Mouse (Mus musculus) heart, adult 8-10 months (tissue): ENCODE data around the gene Pvr. TPM values are rescaled to one million over a fixed set of nuclear protein-coding genes. Genes with fewer than 3 reads are reported as not detected.
A peak's percentile ranks its signal among the peaks of the same experiment; 100 is the strongest.

Experiments
- DNase-seq: peaks from one replicate; pipeline ENCODE4 v3.0.0; 2022; ENCODE audit warnings: low spot score
- total RNA-seq, 4 experiments: library from RNA; stranded (reverse); gene quantifications; 2 replicates each; pipeline ENCODE4 v1.2.4; 2022

The Pvr gene
- total RNA-seq, 4 experiments from 2014 or later: 17.9 to 25.0 (median 20.5) TPM

- peak; percentile 35 for DNase-seq
Observed at GRCm38 (mm10) chr7:19871943-19872601, 48.9 kb downstream of the Pvr start.

DNA sequence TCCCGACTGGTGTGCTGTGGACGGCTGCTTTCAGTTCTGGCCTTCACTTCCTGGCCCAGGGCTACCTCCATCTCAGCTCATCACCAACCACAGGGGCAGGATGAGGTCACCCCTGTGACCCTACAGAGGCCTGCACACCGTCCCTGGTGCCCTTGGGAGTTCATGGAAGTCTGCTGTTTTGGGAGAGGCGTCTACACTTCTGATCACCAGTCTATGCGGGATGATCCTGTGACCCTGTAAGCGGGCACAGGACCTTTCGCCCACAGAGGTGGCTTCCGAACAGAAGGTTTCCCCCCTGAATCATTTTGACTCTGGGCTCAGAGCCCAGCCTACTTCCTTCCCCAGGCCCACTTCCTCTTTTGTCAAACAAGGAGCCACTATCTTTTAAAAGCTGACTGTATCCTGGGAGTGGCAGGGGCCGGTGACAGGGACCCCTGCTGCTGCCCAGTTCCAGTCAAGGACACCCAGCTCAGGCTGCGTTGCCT is 49.8 kb downstream of the Pvr start:
- peak; percentile 48 for DNase-seq

DNA sequence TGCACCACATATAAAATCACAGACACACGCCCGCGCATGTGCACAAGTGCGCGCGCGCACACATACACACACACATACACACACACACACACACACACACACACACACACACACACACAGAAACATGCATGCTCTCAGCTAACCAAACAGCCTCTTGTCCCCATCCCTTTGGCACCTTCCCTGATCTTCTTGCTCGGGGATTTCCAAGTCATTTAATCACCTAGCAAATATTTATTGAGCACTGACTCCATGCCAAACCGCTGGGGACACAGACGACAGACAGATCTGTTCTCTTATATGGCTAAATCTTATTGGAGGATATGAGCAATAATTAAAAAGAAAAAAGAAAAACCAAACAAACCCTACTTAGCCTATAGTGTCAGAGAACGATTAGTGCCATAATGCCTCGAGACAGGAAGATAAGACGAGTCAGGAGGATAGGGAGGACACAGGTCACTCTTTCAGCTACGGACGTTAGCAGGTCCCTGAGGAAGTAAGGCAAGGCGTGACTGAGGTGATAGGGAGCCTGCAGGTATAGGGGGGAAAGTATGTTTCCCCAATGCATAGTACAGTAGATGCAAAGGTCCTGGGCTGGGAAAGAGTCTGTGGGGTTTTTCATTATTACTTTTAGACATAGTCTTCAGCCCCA is 53.1 kb downstream of the Pvr start:
- no peak for DNase-seq

GRCm38 (mm10) chr7:19866490-19866889 is 54.5 kb downstream of the Pvr start:
- no peak for DNase-seq

DNA sequence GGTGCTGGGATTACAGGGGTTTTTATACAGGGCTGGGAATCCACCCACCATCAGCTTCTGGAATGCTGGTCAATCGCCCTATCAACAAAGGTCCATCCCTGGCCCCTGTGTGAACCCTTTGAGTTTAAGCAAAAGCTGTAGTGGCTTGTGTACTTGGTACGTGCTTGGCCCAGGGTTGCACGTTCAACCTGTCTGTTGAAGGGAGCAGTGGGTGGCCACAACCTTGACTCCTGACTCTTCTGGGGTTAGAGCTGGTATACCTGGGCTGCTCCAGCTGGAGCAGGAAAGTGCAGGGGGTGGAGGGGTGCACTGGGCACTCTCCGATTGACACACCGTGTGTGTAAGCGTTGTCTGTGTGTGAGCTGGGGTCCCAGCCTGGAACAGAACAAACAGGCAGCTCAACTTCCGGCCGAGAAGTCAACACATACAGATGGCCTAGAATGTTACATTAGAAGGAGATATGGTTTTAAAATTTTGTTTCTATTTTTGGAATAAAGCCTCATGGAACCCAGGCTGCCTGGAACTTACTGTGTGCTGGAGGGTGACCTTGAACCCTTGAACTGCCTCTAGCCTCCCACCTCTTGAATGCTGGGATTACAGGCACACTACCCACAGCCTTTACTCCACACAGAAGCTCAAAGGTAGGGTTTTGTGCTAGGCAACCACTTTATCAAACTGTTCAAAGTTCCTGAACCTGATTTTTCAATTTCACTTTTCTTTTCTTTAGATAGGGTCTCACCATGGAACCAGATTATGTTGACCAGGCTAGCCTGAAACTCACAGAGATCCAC is 55.5 kb downstream of the Pvr start:
- no peak for DNase-seq

DNA sequence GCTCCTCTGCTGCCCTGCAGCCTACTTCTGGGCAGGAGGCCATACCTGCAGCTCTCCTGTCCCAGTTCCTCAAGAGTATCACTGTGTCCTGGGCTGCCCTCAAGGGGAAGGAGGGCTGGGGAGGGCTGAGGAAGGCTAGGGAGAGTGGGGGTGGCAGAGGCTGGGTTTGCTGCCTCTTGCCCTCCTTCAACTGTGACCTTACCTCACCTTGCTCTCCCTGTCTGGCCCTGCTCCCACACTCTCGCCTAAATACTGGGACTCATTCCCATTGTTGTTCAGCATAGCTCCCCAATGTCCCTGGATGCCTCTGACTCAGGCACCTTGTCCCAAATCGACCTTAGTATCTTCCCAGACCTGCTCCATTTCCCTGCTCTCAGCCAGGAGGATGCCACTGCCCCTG is 56.7 kb downstream of the Pvr start:
- peak; percentile 52 for DNase-seq

GRCm38 (mm10) chr7:19861199-19861598 is 59.8 kb downstream of the Pvr start, which contains the start of gene Ceacam16:
Gene Ceacam16, minus strand, starts transcription at chr7:19861299.
- no peak for DNase-seq

- no peak for DNase-seq
Observed at GRCm38 (mm10) chr7:19859740-19860139, 61.2 kb downstream of the Pvr start.

GRCm38 (mm10) chr7:19856283-19856682 is 64.7 kb downstream of the Pvr start:
- no peak for DNase-seq

DNA sequence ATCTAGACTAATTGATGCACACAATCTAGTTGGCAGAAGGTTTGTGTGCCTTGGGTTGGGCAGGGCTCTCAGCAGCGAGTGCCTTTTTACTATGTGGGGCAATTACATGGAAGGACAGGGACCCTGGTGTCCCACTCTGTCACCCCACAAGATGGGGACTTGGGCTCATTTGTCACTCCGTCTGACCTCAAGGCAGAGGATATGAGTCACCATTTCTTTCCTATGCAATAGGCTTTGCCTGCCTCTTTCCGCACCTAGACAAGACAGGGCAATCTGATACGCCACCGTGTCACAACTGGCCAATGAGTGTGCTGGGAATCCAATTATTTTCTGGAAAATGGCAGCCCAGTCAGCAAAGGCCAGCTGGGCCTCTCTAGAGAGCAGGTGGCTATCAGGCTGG is 65.3 kb downstream of the Pvr start:
- DNase-seq: no peak

Other genes starting within 250 kb of the Pvr start
- gene Apoc2, start 243.2 kb downstream of the Pvr start, total RNA-seq: under 1 TPM in 1 of 4 experiments, not detected in 3; 0.92 TPM
- gene Gm44805, start 239.7 kb downstream of the Pvr start, total RNA-seq: not detected
- not detected for gene Apoc4, start 239.7 kb downstream of the Pvr start, total RNA-seq
- gene Apoc1, start 228.5 kb downstream of the Pvr start, total RNA-seq: 1 to 10 TPM in 1 of 4 experiments, under 1 TPM in 1, not detected in 2; 0.98 to 1.1 TPM
- 100 to 1,000 TPM; 172 to 309 (median 253) TPM for gene Apoe, start 222.0 kb downstream of the Pvr start, total RNA-seq
- gene Tomm40, start 205.7 kb downstream of the Pvr start, total RNA-seq: 100 to 1,000 TPM in 1 of 4 experiments, 10 to 100 TPM in 3; 94.0 to 101 (median 99.2) TPM
- gene Nectin2, start 170.7 kb downstream of the Pvr start, total RNA-seq: 10 to 100 TPM; 24.8 to 37.3 (median 34.9) TPM
- gene Bcam, start 150.1 kb downstream of the Pvr start, total RNA-seq: 100 to 1,000 TPM; 185 to 199 (median 197) TPM
- under 1 TPM in 2 of 4 experiments, not detected in 2; 0.37 to 0.76 TPM for gene Cblc, start 124.4 kb downstream of the Pvr start, total RNA-seq
- 1 to 10 TPM; 2.1 to 4.4 (median 3.5) TPM for gene Bcl3, start 98.4 kb downstream of the Pvr start, total RNA-seq
- not detected for gene Gm19345, start 69.2 kb downstream of the Pvr start, total RNA-seq
- gene Ceacam16, start 59.9 kb downstream of the Pvr start, total RNA-seq: under 1 TPM in 1 of 4 experiments, not detected in 3; 0.27 TPM
- not detected for gene Ceacam19, start 33.2 kb downstream of the Pvr start, total RNA-seq
- gene Igsf23, start 29.6 kb upstream of the Pvr start, total RNA-seq: 1 to 10 TPM; 1.4 to 2.1 (median 1.6) TPM
- gene Ceacam20, start 44.3 kb upstream of the Pvr start, total RNA-seq: not detected
- not detected for gene Nlrp9b, start 70.3 kb upstream of the Pvr start, total RNA-seq
- gene Vmn1r91, start 178.5 kb upstream of the Pvr start, total RNA-seq: not detected
- not detected for gene Gm16442, start 201.4 kb upstream of the Pvr start, total RNA-seq
- not detected for gene Vmn1r93, start 217.9 kb upstream of the Pvr start, total RNA-seq
- gene Vmn1r94, start 247.2 kb upstream of the Pvr start, total RNA-seq: not detected